Mouse (Mus musculus) liver, embryonic 15.5 days (tissue): ENCODE measurements around the gene Anln. TPM values are rescaled to one million over a fixed set of nuclear protein-coding genes. Genes with fewer than 3 reads are reported as not detected.

Source experiments
- ATAC-seq: fragments of 200-750 bp; cut with Nextera tagmentation; 2 replicates; pipeline ENCODE4 v1.8.0; 2017; ENCODE audit warnings: moderate number of reproducible peaks, mild to moderate bottlenecking, moderate library complexity; ENCODE audit not compliant: insufficient read depth
- H3K27ac ChIP-seq: fragments of 300-500 bp; sonication (generic); replicated peaks from 2 replicates; pipeline ENCODE4 v1.5.1; 2015; ENCODE audit warnings: mild to moderate bottlenecking, inconsistent platforms
- H3K27me3 ChIP-seq: fragments of 300-500 bp; sonication (generic); 2 replicates; pipeline ENCODE4 v1.6.1; 2015; ENCODE audit warnings: mild to moderate bottlenecking, inconsistent platforms
- H3K36me3 ChIP-seq: fragments of 300-500 bp; sonication (generic); replicated peaks from 2 replicates; pipeline ENCODE4 v1.6.1; 2015; ENCODE audit warnings: moderate library complexity, mild to moderate bottlenecking, inconsistent platforms
- H3K4me1 ChIP-seq: fragments of 300-500 bp; sonication (generic); replicated peaks from 2 replicates; pipeline ENCODE4 v1.6.1; 2015; ENCODE audit warnings: inconsistent platforms
- H3K4me2 ChIP-seq: fragments of 300-500 bp; sonication (generic); 2 replicates; pipeline ENCODE4 v1.6.1; 2015; ENCODE audit warnings: moderate library complexity, mild to moderate bottlenecking, inconsistent platforms
- H3K4me3 ChIP-seq: fragments of 300-500 bp; sonication (generic); replicated peaks from 2 replicates; pipeline ENCODE4 v1.5.1; 2015; ENCODE audit warnings: mild to moderate bottlenecking, inconsistent platforms
- H3K9ac ChIP-seq: fragments of 300-500 bp; sonication (generic); 2 replicates; pipeline ENCODE4 v1.6.1; 2015; ENCODE audit warnings: moderate library complexity, mild to moderate bottlenecking, inconsistent platforms
- H3K9me3 ChIP-seq: fragments of 300-500 bp; sonication (generic); replicated peaks from 2 replicates; pipeline ENCODE4 v1.6.1; 2016; ENCODE audit warnings: inconsistent platforms
- WGBS: fragments of 180-500 bp; shearing (Covaris S2); methylation state at CpG from one replicate; pipeline ENCODE4 v1.1.7; 2015; ENCODE audit warnings: mixed read lengths; ENCODE audit not compliant: insufficient replicate concordance; 5-methylcytosine and 5-hydroxymethylcytosine counted together
- polyA plus RNA-seq: library from polyadenylated mRNA; unstranded; fragments of >200 nt; fragmentation: Nextera tagmentation; extraction: Ambion mirVana; gene quantifications from 2 replicates; pipeline ENCODE4 v1.2.1, GENCODE M21; 2015

Gene Anln
- polyA plus RNA-seq = 25.8 and 27.1 TPM in 2 replicates

GRCm38 (mm10) chr9:22389021-22389476 is at the start of gene Anln:
Gene Anln, minus strand, starts transcription at chr9:22389188.
- peak; percentile 95 for ATAC-seq
- Histone ChIP-seq H3K36me3 (peaks cover 13% of the 10 kb centered on the region), H3K9ac (peak within 1 kb of the TSS; percentile 98), H3K27me3 (no peaks in the 10 kb centered on the region), H3K9me3 (no peaks in the 10 kb centered on the region), H3K4me2 (peak within 1 kb of the TSS; percentile 97), H3K4me1 (peaks cover 44% of the 10 kb centered on the region), H3K4me3 (peak within 1 kb of the TSS; percentile 91), H3K27ac (peak within 1 kb of the TSS; percentile 96)
- WGBS = under 1% methylated on average over 44 of the region's 44 CpGs

- no peak for ATAC-seq
- H3K4me2 ChIP-seq = no peak overlapping the region
- H3K9ac ChIP-seq = no peak overlapping the region
- H3K9me3 ChIP-seq = no peaks in the 10 kb centered on the region
- WGBS = 59% methylated on average over 2 of the region's 2 CpGs
- H3K27ac ChIP-seq = no peak overlapping the region
- no peak overlapping the region for H3K4me3 ChIP-seq
- no peaks in the 10 kb centered on the region for H3K36me3 ChIP-seq
- peaks cover 14% of the 10 kb centered on the region for H3K4me1 ChIP-seq
- H3K27me3 ChIP-seq = no peaks in the 10 kb centered on the region
Measured at GRCm38 (mm10) chr9:22434101-22434500, 45.1 kb upstream of the Anln start.

GRCm38 (mm10) chr9:22433221-22433620 is 44.2 kb upstream of the Anln start:
- WGBS = 60% methylated on average over 2 of the region's 2 CpGs
- Histone ChIP-seq H3K4me1 (peaks cover 23% of the 10 kb centered on the region), H3K9ac (no peak overlapping the region), H3K27me3 (no peaks in the 10 kb centered on the region), H3K27ac (no peak overlapping the region), H3K36me3 (no peaks in the 10 kb centered on the region), H3K4me2 (no peak overlapping the region), H3K4me3 (no peak overlapping the region), H3K9me3 (no peaks in the 10 kb centered on the region)
- no peak for ATAC-seq

- Histone ChIP-seq H3K4me1 (peaks cover 24% of the 10 kb centered on the region), H3K27ac (no peak overlapping the region), H3K4me3 (no peak overlapping the region), H3K9ac (no peak overlapping the region), H3K36me3 (no peaks in the 10 kb centered on the region), H3K27me3 (no peaks in the 10 kb centered on the region), H3K9me3 (no peaks in the 10 kb centered on the region), H3K4me2 (peak overlapping the region; percentile 36)
- ATAC-seq = no peak
- WGBS = 13% methylated on average over 5 of the region's 5 CpGs
Measured at GRCm38 (mm10) chr9:22430315-22430840, 41.4 kb upstream of the Anln start.

- WGBS = 40% methylated on average over 15 of the region's 15 CpGs
Measured at GRCm38 (mm10) chr9:22429533-22430241, 40.7 kb upstream of the Anln start.

GRCm38 (mm10) chr9:22428666-22429410 is 39.9 kb upstream of the Anln start:
- H3K9me3 ChIP-seq = no peaks in the 10 kb centered on the region
- H3K4me1 ChIP-seq = peaks cover 32% of the 10 kb centered on the region
- H3K36me3 ChIP-seq = no peaks in the 10 kb centered on the region
- H3K4me2 ChIP-seq = no peak overlapping the region
- no peak overlapping the region for H3K9ac ChIP-seq
- H3K4me3 ChIP-seq = no peak overlapping the region
- 67% methylated on average over 14 of the region's 14 CpGs for WGBS
- no peak for ATAC-seq
- H3K27me3 ChIP-seq = no peaks in the 10 kb centered on the region
- H3K27ac ChIP-seq = no peak overlapping the region

More at GRCm38 (mm10) chr9:22429533-22430241, 40.7 kb upstream of the Anln start:
- no peak overlapping the region for H3K27ac ChIP-seq
- no peak for ATAC-seq
- peaks cover 27% of the 10 kb centered on the region for H3K4me1 ChIP-seq
- peak overlapping the region; percentile 36 for H3K4me2 ChIP-seq
- no peaks in the 10 kb centered on the region for H3K9me3 ChIP-seq
- no peaks in the 10 kb centered on the region for H3K27me3 ChIP-seq
- H3K9ac ChIP-seq = no peak overlapping the region
- H3K36me3 ChIP-seq = no peaks in the 10 kb centered on the region
- no peak overlapping the region for H3K4me3 ChIP-seq

GRCm38 (mm10) chr9:22428028-22428665 is 39.2 kb upstream of the Anln start:
- Histone ChIP-seq H3K4me2 (no peak overlapping the region; the same call in 1 of the 2 replicates), H3K4me1 (peaks cover 32% of the 10 kb centered on the region), H3K36me3 (no peaks in the 10 kb centered on the region), H3K27ac (no peak overlapping the region), H3K4me3 (no peak overlapping the region), H3K9ac (no peak overlapping the region), H3K9me3 (no peaks in the 10 kb centered on the region), H3K27me3 (no peaks in the 10 kb centered on the region)
- 28% methylated on average over 2 of the region's 4 CpGs for WGBS
- 0 out of 2 replicates have a peak, but pooled peaks have one; percentile 37 for ATAC-seq

- H3K9me3 ChIP-seq = no peaks in the 10 kb centered on the region
- no peak for ATAC-seq
- WGBS = 74% methylated on average over 4 of the region's 4 CpGs
- H3K27ac ChIP-seq = no peak overlapping the region
- H3K9ac ChIP-seq = no peak overlapping the region
- H3K27me3 ChIP-seq = no peaks in the 10 kb centered on the region
- no peak overlapping the region for H3K4me3 ChIP-seq
- no peaks in the 10 kb centered on the region for H3K36me3 ChIP-seq
- H3K4me2 ChIP-seq = no peak overlapping the region
- H3K4me1 ChIP-seq = peaks cover 29% of the 10 kb centered on the region
Measured at GRCm38 (mm10) chr9:22424719-22425118, 35.7 kb upstream of the Anln start.

- 55% methylated on average over 10 of the region's 10 CpGs for WGBS
- no peak for ATAC-seq
Measured at GRCm38 (mm10) chr9:22424196-22424595, 35.2 kb upstream of the Anln start.

GRCm38 (mm10) chr9:22423507-22423906 is 34.5 kb upstream of the Anln start:
- H3K4me2 ChIP-seq = no peak overlapping the region
- H3K36me3 ChIP-seq = no peaks in the 10 kb centered on the region
- peaks cover 21% of the 10 kb centered on the region for H3K4me1 ChIP-seq
- no peaks in the 10 kb centered on the region for H3K27me3 ChIP-seq
- no peak overlapping the region for H3K4me3 ChIP-seq
- no peaks in the 10 kb centered on the region for H3K9me3 ChIP-seq
- no peak overlapping the region for H3K27ac ChIP-seq
- no peak for ATAC-seq
- 39% methylated on average over 1 of the region's 1 CpGs for WGBS
- no peak overlapping the region for H3K9ac ChIP-seq

More at GRCm38 (mm10) chr9:22424196-22424595, 35.2 kb upstream of the Anln start:
- H3K36me3 ChIP-seq = no peaks in the 10 kb centered on the region
- no peak overlapping the region for H3K4me3 ChIP-seq
- no peak overlapping the region for H3K4me2 ChIP-seq
- H3K9ac ChIP-seq = no peak overlapping the region
- no peak overlapping the region for H3K27ac ChIP-seq
- no peaks in the 10 kb centered on the region for H3K27me3 ChIP-seq
- no peaks in the 10 kb centered on the region for H3K9me3 ChIP-seq
- H3K4me1 ChIP-seq = peaks cover 27% of the 10 kb centered on the region

- Histone ChIP-seq H3K4me3 (no peak overlapping the region), H3K9me3 (no peaks in the 10 kb centered on the region), H3K4me1 (peaks cover 21% of the 10 kb centered on the region; the same call in 1 of the 2 replicates), H3K9ac (no peak overlapping the region), H3K36me3 (no peaks in the 10 kb centered on the region), H3K27me3 (no peaks in the 10 kb centered on the region), H3K27ac (no peak overlapping the region), H3K4me2 (no peak overlapping the region)
- ATAC-seq = no peak
- WGBS = 56% methylated on average over 1 of the region's 1 CpGs
Measured at GRCm38 (mm10) chr9:22422559-22422958, 33.6 kb upstream of the Anln start.
